Comparison of ENCODE assay signal across 5 mouse cellular contexts in the genomic region with DNA sequence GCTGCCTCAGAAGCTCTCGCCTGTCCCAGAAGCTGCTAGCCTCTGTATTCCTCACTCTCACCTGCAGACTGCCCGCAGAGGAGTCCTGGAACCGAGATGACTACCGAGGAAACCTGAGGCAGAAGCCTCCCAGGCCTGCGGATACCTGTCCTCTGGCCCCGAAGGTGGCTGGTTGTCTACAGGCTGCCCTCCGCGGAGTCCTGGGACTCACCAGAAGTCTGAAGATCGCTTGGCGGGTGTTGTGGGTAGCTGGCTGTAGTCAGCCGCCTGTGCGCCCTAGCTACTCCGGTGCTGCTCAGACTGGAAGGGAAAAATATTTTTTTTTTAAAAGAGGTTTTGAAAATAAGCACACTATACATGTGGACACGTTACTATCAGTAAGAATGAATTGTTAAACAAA.
DNase-seq lines count a peak whose midpoint lies in the region; ATAC-seq and TF ChIP-seq lines count a peak whose summit lies in the region.
"Not testable (repeated sequence)": the region's sequence is repeated elsewhere in the genome, so short reads cannot be mapped to it uniquely, and the experiment has no call there.

No protein-coding gene starts in this region.

- H3K4me2 ChIP-seq in liver, postnatal 0 days (ENCODE audit: low read depth, low read length) = not testable (repeated sequence)

- not testable (repeated sequence) for H3K27me3 ChIP-seq in E14TG2a.4 (ENCODE audit: insufficient read depth, low read length); liver, postnatal 0 days (ENCODE audit: insufficient read depth, low read length)

- not testable (repeated sequence) for ATAC-seq in liver, postnatal 0 days

- not testable (repeated sequence) for H3K36me3 ChIP-seq in E14TG2a.4 (ENCODE audit: insufficient read depth, low read length); liver, postnatal 0 days (replicated peaks; ENCODE audit: insufficient read depth, low read length)

- H3K4me1 ChIP-seq in E14TG2a.4 (replicated peaks; ENCODE audit: low read depth, low read length); liver, postnatal 0 days (ENCODE audit: insufficient read depth): not testable (repeated sequence)

- TF ChIP-seq CTCF in E14TG2a.4 (conservative IDR thresholded peaks at IDR 0.05; ENCODE audit: low read length); liver, postnatal 0 days (IDR thresholded peaks at IDR 0.05; ENCODE audit: low read depth): not testable (repeated sequence)

- peaks cover 40% of the 10 kb centered on the region for H3K9me3 ChIP-seq in E14TG2a.4 (ENCODE audit: low read length)
- H3K9me3 ChIP-seq in liver, postnatal 0 days (ENCODE audit: low read length) = not testable (repeated sequence)

- DNase-seq in ES-CJ7 (ENCODE audit: low read depth, low spot score) (peak; percentile 23), R1 (ENCODE audit: low read depth, low spot score) (peak; percentile 5), ZHBTc4 (ENCODE audit: low read depth, low spot score) (peak; percentile 61)
- DNase-seq in liver, postnatal 0 days = peak; percentile 6

- TF ChIP-seq EP300 in liver, postnatal 0 days (IDR thresholded peaks at IDR 0.05; ENCODE audit: low read depth) = not testable (repeated sequence)

- H3K4me3 ChIP-seq in E14TG2a.4 (replicated peaks; ENCODE audit: low read length) = peak overlapping the region; percentile 54
- not testable (repeated sequence) for H3K4me3 ChIP-seq in liver, postnatal 0 days (ENCODE audit: low read depth, low read length)

- WGBS in liver, postnatal 0 days (ENCODE audit: insufficient replicate concordance) = 81% methylated on average over 14 of the region's 14 CpGs

- H3K9ac ChIP-seq in liver, postnatal 0 days (replicated peaks) = not testable (repeated sequence)

- not testable (repeated sequence) for H3K27ac ChIP-seq in liver, postnatal 0 days (ENCODE audit: low read depth)

Comparison
In these comparisons a context has a peak if more than half of its experiments do, and no peak if none do; other contexts are left out.
1. DNase-seq: peak in every context shown above with its lines; median percentile 61 in ZHBTc4; 23 in ES-CJ7; 6 in liver, postnatal 0 days; 5 in R1.